ENCODE assay signal across 7 mouse cellular contexts in the genomic region with DNA sequence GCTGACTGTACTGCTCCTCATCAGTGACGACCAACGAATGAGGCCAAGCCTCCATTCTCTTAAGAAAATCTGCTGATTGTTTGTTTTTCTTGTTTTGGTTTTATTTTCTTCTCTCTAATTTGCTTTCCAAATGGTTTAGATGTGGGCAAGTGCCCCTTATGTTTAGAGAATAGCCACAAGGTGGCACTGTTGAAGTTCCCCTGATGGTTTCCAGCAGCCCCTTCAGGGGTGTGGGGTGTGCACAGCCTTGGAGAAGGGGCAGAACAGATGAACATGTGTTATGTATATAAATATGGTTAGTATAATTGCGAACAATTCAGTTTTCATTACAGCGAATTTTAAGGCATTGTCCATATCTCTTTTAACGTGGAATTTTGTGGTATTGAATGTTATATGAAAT.
DNase-seq lines count a peak whose midpoint lies in the region; ATAC-seq and TF ChIP-seq lines count a peak whose summit lies in the region.

No protein-coding gene starts in this region.

- no peaks in the 10 kb centered on the region for H3K9me3 ChIP-seq in kidney, postnatal 0 days (replicated peaks; ENCODE audit: low read length)
- H3K9me3 ChIP-seq in kidney, embryonic 14.5 days (ENCODE audit: control insufficient read depth, low read length), result no peaks in the 10 kb centered on the region
- no peaks in the 10 kb centered on the region for H3K9me3 ChIP-seq in ES-Bruce4 (replicated peaks; ENCODE audit: control insufficient read depth, insufficient read depth, low read length, poor library complexity, severe bottlenecking)
- H3K9me3 ChIP-seq in forebrain, embryonic 16.5 days (ENCODE audit: control insufficient read depth, low read length), result no peaks in the 10 kb centered on the region

- no peak overlapping the region for H3K4me3 ChIP-seq in kidney, postnatal 0 days (replicated peaks; ENCODE audit: low read depth, low read length)
- no peak overlapping the region for H3K4me3 ChIP-seq in kidney, embryonic 14.5 days (ENCODE audit: low read length)
- H3K4me3 ChIP-seq in ES-Bruce4 (ENCODE audit: low read depth, low read length), result no peak overlapping the region
- no peak overlapping the region for H3K4me3 ChIP-seq in forebrain, embryonic 16.5 days (replicated peaks; ENCODE audit: low read length)

- peaks cover 17% of the 10 kb centered on the region; the same call in 1 of the 2 replicates for H3K36me3 ChIP-seq in kidney, postnatal 0 days (ENCODE audit: insufficient read depth, low read length)
- H3K36me3 ChIP-seq in kidney, embryonic 14.5 days (ENCODE audit: control insufficient read depth, insufficient read depth, low read length), result peaks cover 23% of the 10 kb centered on the region
- 0 out of 2 replicates have a peak, but pooled peaks cover 5% of the 10 kb centered on the region for H3K36me3 ChIP-seq in ES-Bruce4 (ENCODE audit: control insufficient read depth, insufficient read depth, low read length, poor library complexity, severe bottlenecking)
- peaks cover 3% of the 10 kb centered on the region; the same call in 1 of the 2 replicates for H3K36me3 ChIP-seq in forebrain, embryonic 16.5 days (ENCODE audit: control insufficient read depth, insufficient read depth)
- H3K36me3 ChIP-seq in splenic B cell, adult 2 months (ENCODE audit: control insufficient read depth, insufficient read depth, low read length, poor library complexity, severe bottlenecking), result no peaks in the 10 kb centered on the region

- no peak for ATAC-seq in kidney, postnatal 0 days (replicated peaks; ENCODE audit: low FRiP score, low read depth)
- ATAC-seq in kidney, embryonic 14.5 days (ENCODE audit: low FRiP score, low TSS enrichment), result no peak
- peak; percentile 83 for ATAC-seq in forebrain, embryonic 16.5 days

- H3K4me2 ChIP-seq in kidney, postnatal 0 days (ENCODE audit: low read length), result no peak overlapping the region
- H3K4me2 ChIP-seq in kidney, embryonic 14.5 days (replicated peaks; ENCODE audit: low read depth, low read length), result no peak overlapping the region
- H3K4me2 ChIP-seq in forebrain, embryonic 16.5 days (ENCODE audit: low read length), result no peak overlapping the region

- no peak for TF ChIP-seq EP300 in ES-Bruce4 (IDR thresholded peaks at IDR 0.05; ENCODE audit: insufficient read depth, low read depth, low read length)

- WGBS in kidney, postnatal 0 days, result 70% methylated on average over 5 of the region's 5 CpGs
- 74% methylated on average over 5 of the region's 5 CpGs for WGBS in kidney, embryonic 14.5 days
- WGBS in forebrain, embryonic 16.5 days, result 51% methylated on average over 5 of the region's 5 CpGs

- no peak overlapping the region for H3K27ac ChIP-seq in kidney, postnatal 0 days
- no peak overlapping the region for H3K27ac ChIP-seq in kidney, embryonic 14.5 days (ENCODE audit: low read depth, low read length)
- no peak overlapping the region for H3K27ac ChIP-seq in ES-Bruce4 (ENCODE audit: insufficient read depth, low read length)
- H3K27ac ChIP-seq in forebrain, embryonic 16.5 days (ENCODE audit: low read length), result no peak overlapping the region

- no peak overlapping the region for H3K9ac ChIP-seq in kidney, postnatal 0 days (ENCODE audit: low read depth, low read length)
- no peak overlapping the region for H3K9ac ChIP-seq in kidney, embryonic 14.5 days (ENCODE audit: low read depth, low read length)
- no peak overlapping the region for H3K9ac ChIP-seq in ES-Bruce4 (ENCODE audit: low read depth, poor library complexity, severe bottlenecking)
- no peak overlapping the region for H3K9ac ChIP-seq in forebrain, embryonic 16.5 days (replicated peaks; ENCODE audit: low read depth, low read length)

- no peaks in the 10 kb centered on the region for H3K27me3 ChIP-seq in kidney, postnatal 0 days (ENCODE audit: insufficient read depth, low read length)
- no peaks in the 10 kb centered on the region for H3K27me3 ChIP-seq in kidney, embryonic 14.5 days (ENCODE audit: control insufficient read depth, insufficient read depth, low read length)
- H3K27me3 ChIP-seq in ES-Bruce4 (ENCODE audit: control insufficient read depth, insufficient read depth, low read length, poor library complexity, severe bottlenecking), result no peaks in the 10 kb centered on the region
- H3K27me3 ChIP-seq in forebrain, embryonic 16.5 days (replicated peaks; ENCODE audit: control insufficient read depth, insufficient read depth, low read length), result no peaks in the 10 kb centered on the region
- no peaks in the 10 kb centered on the region for H3K27me3 ChIP-seq in splenic B cell, adult 2 months (ENCODE audit: control insufficient read depth, insufficient read depth, low read length, poor library complexity, severe bottlenecking)

- peak; percentile 78 for TF ChIP-seq CTCF in kidney, postnatal 0 days (IDR thresholded peaks at IDR 0.05; ENCODE audit: low read depth)
- TF ChIP-seq CTCF in ES-Bruce4 (IDR thresholded peaks at IDR 0.05; ENCODE audit: low read depth, low read length), result peak; percentile 44

- no peaks in the 10 kb centered on the region for H3K4me1 ChIP-seq in kidney, postnatal 0 days (replicated peaks; ENCODE audit: insufficient read depth, low read length)
- peaks cover 3% of the 10 kb centered on the region; the same call in 1 of the 2 replicates for H3K4me1 ChIP-seq in kidney, embryonic 14.5 days (ENCODE audit: control insufficient read depth, insufficient read depth, low read length)
- peaks cover 2% of the 10 kb centered on the region for H3K4me1 ChIP-seq in ES-Bruce4 (ENCODE audit: control insufficient read depth, insufficient read depth, low read length)
- H3K4me1 ChIP-seq in forebrain, embryonic 16.5 days (replicated peaks; ENCODE audit: control insufficient read depth, insufficient read depth, low read length), result no peaks in the 10 kb centered on the region; the same call in 1 of the 2 replicates

- no peak for TF ChIP-seq POLR2A in ES-Bruce4 (IDR thresholded peaks at IDR 0.05; ENCODE audit: insufficient read depth, low read length)

- peak; percentile 57 for DNase-seq in kidney, postnatal 0 days (ENCODE audit: low spot score)
- DNase-seq in A20 (ENCODE audit: low read depth, low spot score), result peak; percentile 50
- peak; percentile 60 for DNase-seq in splenic B cell, adult 2 months (ENCODE audit: low read depth, low spot score)
- no peak for DNase-seq in adrenal gland, postnatal 25 days
